Mouse (Mus musculus) neural tube, embryonic 13.5 days (tissue): ENCODE data around the gene Gatb. TPM values are rescaled to one million over a fixed set of nuclear protein-coding genes. Genes with fewer than 3 reads are reported as not detected.
A peak's percentile ranks its signal among the peaks of the same experiment; 100 is the strongest.

Experiments used
- ATAC-seq: fragments of 200-750 bp; cut with Nextera tagmentation; 2 replicates; pipeline ENCODE4 v1.8.0; 2017; ENCODE audit warnings: low read depth, mild to moderate bottlenecking, moderate TSS enrichment, moderate library complexity
- H3K27ac ChIP-seq: fragments of 300-500 bp; sonication (generic); replicated peaks from 2 replicates; pipeline ENCODE4 v1.5.1; 2015; ENCODE audit warnings: moderate library complexity, mild to moderate bottlenecking, inconsistent platforms
- H3K27me3 ChIP-seq: fragments of 300-500 bp; sonication (generic); 2 replicates; pipeline ENCODE4 v1.6.1; 2015; ENCODE audit warnings: mild to moderate bottlenecking, inconsistent platforms
- H3K36me3 ChIP-seq: fragments of 300-500 bp; sonication (generic); 2 replicates; pipeline ENCODE4 v1.6.1; 2015; ENCODE audit warnings: mild to moderate bottlenecking, inconsistent platforms
- H3K4me1 ChIP-seq: fragments of 300-500 bp; sonication (generic); replicated peaks from 2 replicates; pipeline ENCODE4 v1.6.1; 2015; ENCODE audit warnings: inconsistent platforms
- H3K4me2 ChIP-seq: fragments of 300-500 bp; sonication (generic); 2 replicates; pipeline ENCODE4 v1.6.1; 2015; ENCODE audit warnings: inconsistent platforms, mild to moderate bottlenecking, moderate library complexity
- H3K4me3 ChIP-seq: fragments of 300-500 bp; sonication (generic); 2 replicates; pipeline ENCODE4 v1.5.1; 2015; ENCODE audit warnings: mild to moderate bottlenecking, inconsistent platforms
- H3K9ac ChIP-seq: fragments of 300-500 bp; sonication (generic); 2 replicates; pipeline ENCODE4 v1.6.1; 2015; ENCODE audit warnings: moderate library complexity, mild to moderate bottlenecking, inconsistent platforms
- H3K9me3 ChIP-seq: fragments of 300-500 bp; sonication (generic); 2 replicates; pipeline ENCODE4 v1.6.1; 2016; ENCODE audit warnings: inconsistent platforms
- WGBS: fragments of 180-500 bp; shearing (Covaris S2); methylation state at CpG from one replicate; pipeline ENCODE4 v1.1.7; 2015; 5-methylcytosine and 5-hydroxymethylcytosine counted together
- polyA plus RNA-seq: library from polyadenylated mRNA; unstranded; fragments of >200 nt; fragmentation: Nextera tagmentation; extraction: Ambion mirVana; gene quantifications from 2 replicates; pipeline ENCODE4 v1.2.1, GENCODE M21; 2015

Gene Gatb
- polyA plus RNA-seq, 1 experiment from 2014 or later, result 19.9 TPM

DNA sequence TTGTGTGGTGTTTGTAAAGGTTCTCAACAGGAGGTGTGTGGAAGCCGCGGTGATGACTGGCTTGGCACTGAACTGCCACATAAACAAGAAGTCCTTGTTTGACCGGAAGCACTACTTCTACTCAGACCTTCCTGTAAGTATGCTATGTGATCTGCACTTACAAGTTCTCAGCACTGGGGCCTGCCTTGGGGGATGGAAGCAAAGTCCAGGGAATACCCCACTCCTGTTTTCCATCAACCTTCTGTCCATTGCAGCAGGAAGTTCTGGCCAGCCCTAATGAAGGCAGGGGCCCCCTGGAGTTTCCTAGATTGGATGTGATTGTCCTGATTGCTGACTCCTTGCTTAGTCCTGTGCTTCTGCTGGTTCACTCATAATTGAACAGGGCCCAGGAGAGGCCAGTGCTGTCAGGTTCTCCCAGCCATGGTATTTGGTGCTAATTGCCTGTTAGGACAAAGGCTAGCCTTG, 28.0 kb downstream of the Gatb start:
- H3K27ac ChIP-seq, result peak overlapping the region; percentile 42; the same call in 1 of the 2 replicates
- H3K4me1 ChIP-seq, result peaks cover 42% of the 10 kb centered on the region
- H3K4me3 ChIP-seq, result no peak overlapping the region
- H3K27me3 ChIP-seq, result no peaks in the 10 kb centered on the region
- no peak overlapping the region for H3K4me2 ChIP-seq
- H3K36me3 ChIP-seq, result no peaks in the 10 kb centered on the region
- no peaks in the 10 kb centered on the region for H3K9me3 ChIP-seq
- WGBS, result 58% methylated on average over 3 of the region's 3 CpGs
- H3K9ac ChIP-seq, result no peak overlapping the region
- peak; percentile 36; the same call in 1 of the 2 replicates for ATAC-seq

DNA sequence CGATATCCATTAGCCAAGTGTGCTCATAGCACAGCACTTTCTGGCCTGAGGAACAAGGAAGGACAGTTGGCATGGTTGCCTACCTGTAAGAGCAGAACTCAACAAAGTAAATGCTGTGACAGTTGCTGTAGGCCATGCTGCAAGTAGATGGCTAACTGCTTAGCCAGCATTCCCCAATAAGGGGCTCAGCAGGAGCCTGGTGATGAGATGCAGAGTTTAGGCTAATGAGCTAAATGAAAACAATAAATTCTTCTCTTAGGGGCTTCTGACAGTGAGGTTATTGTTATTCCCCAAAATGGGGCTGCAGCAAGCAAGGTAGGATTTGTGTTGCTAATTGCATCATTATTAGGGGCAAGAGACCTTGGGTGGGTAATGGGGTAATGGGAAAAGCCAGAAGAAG, 29.9 kb downstream of the Gatb start:
- ATAC-seq, result peak; percentile 66; the same call in 1 of the 2 replicates
- 76% methylated on average over 1 of the region's 1 CpGs for WGBS
- no peak overlapping the region for H3K9ac ChIP-seq
- no peaks in the 10 kb centered on the region for H3K9me3 ChIP-seq
- H3K36me3 ChIP-seq, result no peaks in the 10 kb centered on the region
- H3K4me1 ChIP-seq, result peaks cover 42% of the 10 kb centered on the region
- H3K27ac ChIP-seq, result no peak overlapping the region
- no peak overlapping the region for H3K4me2 ChIP-seq
- no peaks in the 10 kb centered on the region for H3K27me3 ChIP-seq
- no peak overlapping the region for H3K4me3 ChIP-seq

DNA sequence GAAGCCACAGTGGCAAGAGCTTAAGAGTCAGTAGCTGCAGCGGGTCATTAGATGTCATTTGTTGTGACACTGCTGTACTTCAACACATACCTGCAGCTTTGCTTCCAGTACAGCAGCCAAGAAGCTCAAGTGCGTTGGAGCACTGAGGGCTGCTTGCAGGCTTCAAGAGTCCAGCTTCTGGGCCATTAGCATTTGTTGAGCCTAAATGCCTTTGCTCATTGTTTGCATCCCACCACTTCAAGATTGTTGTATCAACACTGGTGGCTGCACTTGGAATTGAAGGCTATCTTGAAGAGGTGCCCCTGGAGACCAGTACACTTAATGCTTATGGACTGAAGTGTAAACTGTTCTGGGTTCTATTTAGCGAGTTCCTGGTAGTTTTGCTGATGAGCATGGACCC, 33.0 kb downstream of the Gatb start:
- ATAC-seq, result no peak
- Histone ChIP-seq H3K4me1 (peaks cover 21% of the 10 kb centered on the region), H3K9me3 (no peaks in the 10 kb centered on the region), H3K27ac (no peak overlapping the region), H3K36me3 (no peaks in the 10 kb centered on the region), H3K4me2 (no peak overlapping the region), H3K9ac (no peak overlapping the region), H3K4me3 (no peak overlapping the region), H3K27me3 (no peaks in the 10 kb centered on the region)
- WGBS, result 93% methylated on average over 3 of the region's 3 CpGs

DNA sequence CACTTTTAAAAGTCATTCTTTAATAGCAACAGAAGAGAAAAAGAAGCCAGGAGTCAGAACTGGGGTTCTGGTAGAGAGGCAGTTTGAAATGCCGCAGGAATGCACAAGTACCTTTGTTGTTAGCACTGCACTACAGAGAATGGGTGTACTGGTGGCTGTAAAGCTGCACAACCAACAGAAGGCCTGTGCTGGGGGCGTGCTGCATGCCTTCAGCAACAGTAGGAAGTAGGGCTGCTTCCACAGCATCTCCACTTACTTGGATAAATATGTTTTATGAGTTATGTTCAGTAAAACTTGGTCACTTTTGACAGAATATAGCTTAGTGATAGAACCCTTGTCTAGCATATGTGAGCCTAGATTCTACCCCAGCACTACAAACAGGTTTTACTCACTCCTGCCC, 33.8 kb downstream of the Gatb start:
- no peak for ATAC-seq
- Histone ChIP-seq H3K27me3 (no peaks in the 10 kb centered on the region), H3K27ac (no peak overlapping the region), H3K9ac (no peak overlapping the region), H3K36me3 (no peaks in the 10 kb centered on the region), H3K4me1 (peaks cover 13% of the 10 kb centered on the region), H3K4me3 (no peak overlapping the region), H3K9me3 (no peaks in the 10 kb centered on the region), H3K4me2 (no peak overlapping the region)
- 85% methylated on average over 2 of the region's 2 CpGs for WGBS

DNA sequence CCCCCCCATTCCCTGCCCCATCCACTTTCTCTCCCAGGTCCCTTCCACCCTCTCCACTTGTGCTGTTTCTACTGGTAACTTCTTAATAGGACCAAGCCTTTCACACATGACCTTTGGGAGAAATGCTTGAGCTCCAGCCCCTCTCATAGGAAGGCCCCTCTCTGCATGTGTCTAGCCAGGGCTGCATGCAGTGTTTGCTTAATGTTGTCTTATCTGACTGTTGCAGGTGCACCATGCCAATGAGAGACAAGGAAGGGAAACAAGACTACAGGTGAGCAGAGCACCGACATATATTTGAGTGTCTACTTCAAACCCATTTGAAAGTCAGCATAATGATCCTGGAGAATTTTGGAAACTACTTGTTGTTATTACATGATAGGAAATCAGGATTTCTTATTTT, 42.5 kb downstream of the Gatb start:
- Histone ChIP-seq H3K36me3 (peaks cover 24% of the 10 kb centered on the region), H3K27ac (no peak overlapping the region), H3K9ac (no peak overlapping the region), H3K27me3 (no peaks in the 10 kb centered on the region), H3K4me3 (no peak overlapping the region), H3K4me1 (no peaks in the 10 kb centered on the region), H3K9me3 (no peaks in the 10 kb centered on the region), H3K4me2 (no peak overlapping the region)
- 98% methylated on average over 1 of the region's 1 CpGs for WGBS
- ATAC-seq, result no peak

DNA sequence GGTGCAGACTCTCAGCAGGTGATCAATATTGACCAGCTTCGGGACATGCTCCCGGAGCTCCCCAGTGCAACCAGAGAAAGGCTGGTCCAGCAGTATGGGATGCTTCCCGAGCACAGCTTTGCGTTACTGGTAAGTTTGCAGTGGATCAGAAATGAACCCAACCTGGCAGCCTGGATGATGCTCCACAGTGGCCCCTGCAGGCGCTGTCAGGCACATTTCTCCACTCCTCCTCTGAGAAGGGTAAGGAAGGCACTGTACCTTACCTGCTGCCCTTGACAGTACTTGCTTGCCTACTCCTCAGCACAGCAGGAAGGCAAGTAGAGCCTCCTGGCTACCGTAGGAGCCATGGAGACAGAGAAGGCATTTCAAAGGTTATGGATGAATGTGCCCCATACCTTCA, 45.0 kb downstream of the Gatb start:
- 85% methylated on average over 6 of the region's 6 CpGs for WGBS
- no peak for ATAC-seq
- H3K4me1 ChIP-seq, result no peaks in the 10 kb centered on the region

DNA sequence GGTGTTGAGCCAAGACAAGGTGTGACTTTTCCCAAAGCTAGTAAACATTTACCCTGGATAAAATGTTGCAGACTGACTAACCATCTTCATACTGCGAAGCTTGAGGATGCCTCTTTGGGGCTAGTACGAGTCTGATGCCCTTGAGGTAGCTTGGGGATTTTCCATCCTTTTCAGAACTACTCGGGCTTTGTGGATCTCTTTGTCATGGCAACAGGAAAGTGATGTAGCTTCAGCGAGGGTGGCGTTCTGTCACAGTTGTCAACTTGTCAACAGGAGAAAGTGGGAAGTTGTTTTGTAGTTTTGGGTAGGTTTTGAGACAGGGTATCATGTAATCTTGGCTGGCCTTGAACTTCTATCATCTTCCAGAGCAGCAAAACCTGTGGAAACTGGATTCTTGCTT, 45.4 kb downstream of the Gatb start:
- no peak for ATAC-seq
- H3K27ac ChIP-seq, result no peak overlapping the region
- no peaks in the 10 kb centered on the region for H3K27me3 ChIP-seq
- peaks cover 29% of the 10 kb centered on the region for H3K36me3 ChIP-seq
- no peak overlapping the region for H3K4me2 ChIP-seq
- H3K9me3 ChIP-seq, result no peaks in the 10 kb centered on the region
- no peak overlapping the region for H3K4me3 ChIP-seq
- H3K9ac ChIP-seq, result no peak overlapping the region
- 90% methylated on average over 5 of the region's 5 CpGs for WGBS
- no peaks in the 10 kb centered on the region for H3K4me1 ChIP-seq

More for the DNA sequence above, 45.0 kb downstream of the Gatb start:
- Histone ChIP-seq H3K4me3 (no peak overlapping the region), H3K9me3 (no peaks in the 10 kb centered on the region), H3K27me3 (no peaks in the 10 kb centered on the region), H3K4me2 (no peak overlapping the region), H3K36me3 (peaks cover 29% of the 10 kb centered on the region), H3K9ac (no peak overlapping the region), H3K27ac (no peak overlapping the region)

DNA sequence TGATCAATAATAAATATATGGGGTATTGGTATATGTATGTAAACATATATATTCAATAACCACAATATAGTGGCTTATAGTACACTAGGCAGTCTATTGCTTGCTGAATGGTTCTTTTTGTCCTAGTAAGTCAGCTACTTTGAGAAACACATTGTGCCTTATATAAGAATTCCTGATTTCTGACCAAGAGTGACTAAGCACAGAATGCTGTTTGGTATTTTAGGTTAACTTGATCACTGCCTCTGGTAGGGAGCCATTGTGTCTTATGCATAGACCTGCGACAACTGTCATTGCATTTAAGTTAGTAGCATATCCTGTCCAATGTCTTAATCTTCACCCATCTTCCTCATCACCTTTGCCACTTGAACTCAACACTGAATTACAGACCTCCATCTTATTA, 45.8 kb downstream of the Gatb start:
- no peak overlapping the region for H3K4me3 ChIP-seq
- H3K9me3 ChIP-seq, result no peaks in the 10 kb centered on the region
- 100% methylated on average over 1 of the region's 1 CpGs for WGBS
- H3K27ac ChIP-seq, result no peak overlapping the region
- no peaks in the 10 kb centered on the region for H3K27me3 ChIP-seq
- H3K4me1 ChIP-seq, result no peaks in the 10 kb centered on the region
- no peak overlapping the region for H3K9ac ChIP-seq
- H3K36me3 ChIP-seq, result peaks cover 29% of the 10 kb centered on the region
- H3K4me2 ChIP-seq, result no peak overlapping the region
- no peak for ATAC-seq

DNA sequence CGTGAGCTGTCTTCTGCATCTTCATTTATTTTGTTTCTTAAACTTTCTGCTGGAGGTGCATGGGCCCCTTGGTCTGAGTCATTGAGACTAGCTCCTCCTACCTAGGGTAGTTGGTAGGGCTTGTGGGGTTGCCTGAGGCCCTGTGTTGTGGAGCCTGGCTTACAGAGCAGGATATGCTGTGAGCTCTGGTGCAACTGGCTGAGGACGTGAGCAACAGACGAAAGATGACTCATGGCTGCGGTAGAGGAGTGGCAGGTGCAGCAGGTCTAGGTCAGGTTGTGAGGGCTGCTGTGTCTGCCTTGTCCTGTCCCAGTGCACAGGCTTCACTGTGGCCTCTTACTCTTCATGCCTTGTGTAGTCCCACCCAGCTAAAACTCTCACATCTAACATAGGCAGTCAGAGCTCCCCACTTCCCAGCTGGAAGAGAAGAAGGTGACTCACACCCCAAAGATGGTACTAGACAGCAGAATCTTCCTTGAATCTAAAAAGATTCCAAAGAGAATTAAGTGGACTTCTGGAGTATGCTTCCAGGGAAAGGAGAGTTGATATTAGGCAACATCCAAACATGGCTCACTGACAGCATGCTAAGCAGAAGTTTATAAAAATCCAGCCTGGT, 56.1 kb downstream of the Gatb start:
- 98% methylated on average over 4 of the region's 4 CpGs for WGBS
- no peak overlapping the region for H3K27ac ChIP-seq
- H3K4me2 ChIP-seq, result no peak overlapping the region
- H3K36me3 ChIP-seq, result no peaks in the 10 kb centered on the region
- H3K9me3 ChIP-seq, result no peaks in the 10 kb centered on the region
- no peak for ATAC-seq
- no peak overlapping the region for H3K9ac ChIP-seq
- H3K4me3 ChIP-seq, result no peak overlapping the region
- no peaks in the 10 kb centered on the region for H3K4me1 ChIP-seq
- no peaks in the 10 kb centered on the region for H3K27me3 ChIP-seq

DNA sequence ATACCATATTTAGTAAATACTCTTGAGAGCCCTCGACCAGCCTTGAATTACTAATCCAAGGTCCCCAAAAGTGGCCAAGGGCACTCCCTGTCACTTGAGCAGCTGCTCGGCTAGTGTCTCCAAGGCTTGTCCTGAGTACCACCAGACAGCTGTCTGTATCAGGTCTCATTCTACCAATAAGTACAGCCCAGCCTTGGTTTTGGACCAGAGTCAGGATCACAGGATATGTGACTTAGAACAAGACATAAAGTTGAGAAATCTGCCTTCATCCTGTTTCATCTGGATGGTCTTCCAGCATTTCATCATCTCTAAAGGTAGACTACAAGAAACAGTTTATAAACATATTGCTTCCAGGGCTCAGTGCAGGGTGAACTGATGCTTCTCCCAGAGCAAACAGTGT, 59.8 kb downstream of the Gatb start:
- Histone ChIP-seq H3K36me3 (no peaks in the 10 kb centered on the region), H3K4me1 (no peaks in the 10 kb centered on the region), H3K4me2 (no peak overlapping the region), H3K4me3 (no peak overlapping the region), H3K27ac (no peak overlapping the region), H3K27me3 (no peaks in the 10 kb centered on the region), H3K9ac (no peak overlapping the region), H3K9me3 (no peaks in the 10 kb centered on the region)
- no peak for ATAC-seq
- WGBS, result 94% methylated on average over 2 of the region's 2 CpGs

DNA sequence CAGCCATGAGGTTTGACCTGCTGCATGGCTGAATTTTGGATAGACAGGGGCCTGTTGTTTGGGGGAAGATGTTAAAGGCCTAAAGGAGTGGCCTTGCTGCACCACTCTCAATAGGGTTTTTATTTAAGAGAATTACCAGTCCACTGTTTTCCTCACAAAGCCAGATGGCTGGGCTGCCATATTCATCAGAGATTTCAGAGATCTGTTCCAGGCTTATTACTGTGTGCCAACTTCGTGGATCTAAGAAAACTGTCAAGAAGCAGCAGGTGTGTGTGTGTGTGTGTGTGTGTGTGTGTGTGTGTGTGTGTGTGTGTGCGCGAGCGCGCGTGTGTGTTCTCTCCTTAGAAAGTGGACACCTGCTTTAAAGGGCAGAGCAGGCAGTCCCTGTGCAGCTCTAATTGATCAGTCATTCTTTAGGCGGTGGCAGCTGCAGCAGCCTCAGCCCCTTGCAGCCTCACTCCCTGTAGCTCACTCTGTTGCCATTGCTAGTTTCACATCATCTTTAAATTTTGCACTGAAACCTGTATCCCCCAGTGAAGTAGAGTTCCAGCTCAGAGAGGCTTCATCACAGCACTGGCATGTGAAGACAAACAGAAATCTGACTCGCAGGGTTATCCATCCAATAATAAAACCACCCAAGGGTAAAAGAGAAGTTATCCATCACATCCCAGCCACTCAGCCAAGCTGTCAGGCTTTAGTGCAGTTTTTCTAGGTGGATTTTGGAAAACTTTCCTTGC, 60.6 kb downstream of the Gatb start:
- no peak for ATAC-seq
- Histone ChIP-seq H3K27ac (no peak overlapping the region), H3K27me3 (no peaks in the 10 kb centered on the region), H3K36me3 (no peaks in the 10 kb centered on the region), H3K9me3 (no peaks in the 10 kb centered on the region), H3K9ac (no peak overlapping the region), H3K4me1 (no peaks in the 10 kb centered on the region), H3K4me3 (no peak overlapping the region), H3K4me2 (no peak overlapping the region)
- WGBS, result 70% methylated on average over 8 of the region's 8 CpGs

DNA sequence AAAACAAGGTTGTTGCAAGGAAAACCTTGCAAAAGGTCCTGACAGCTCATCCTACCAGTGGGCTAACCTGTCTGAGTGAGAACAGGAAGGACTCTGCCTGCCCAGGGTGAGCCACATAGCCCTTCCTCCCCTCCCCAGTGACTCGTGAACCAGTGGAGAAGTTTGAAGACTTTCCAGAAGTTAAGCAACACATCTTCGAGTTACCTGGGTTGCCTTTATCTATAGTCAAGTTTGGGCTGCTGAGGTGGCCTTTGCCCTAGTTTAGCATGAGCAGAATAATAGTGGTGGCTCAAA, 61.2 kb downstream of the Gatb start:
- H3K4me1 ChIP-seq, result no peaks in the 10 kb centered on the region
- no peak overlapping the region for H3K4me2 ChIP-seq
- H3K27me3 ChIP-seq, result no peaks in the 10 kb centered on the region
- H3K9ac ChIP-seq, result no peak overlapping the region
- H3K27ac ChIP-seq, result no peak overlapping the region
- H3K4me3 ChIP-seq, result no peak overlapping the region
- no peaks in the 10 kb centered on the region for H3K36me3 ChIP-seq
- ATAC-seq, result no peak
- no peaks in the 10 kb centered on the region for H3K9me3 ChIP-seq
- 72% methylated on average over 2 of the region's 2 CpGs for WGBS

DNA sequence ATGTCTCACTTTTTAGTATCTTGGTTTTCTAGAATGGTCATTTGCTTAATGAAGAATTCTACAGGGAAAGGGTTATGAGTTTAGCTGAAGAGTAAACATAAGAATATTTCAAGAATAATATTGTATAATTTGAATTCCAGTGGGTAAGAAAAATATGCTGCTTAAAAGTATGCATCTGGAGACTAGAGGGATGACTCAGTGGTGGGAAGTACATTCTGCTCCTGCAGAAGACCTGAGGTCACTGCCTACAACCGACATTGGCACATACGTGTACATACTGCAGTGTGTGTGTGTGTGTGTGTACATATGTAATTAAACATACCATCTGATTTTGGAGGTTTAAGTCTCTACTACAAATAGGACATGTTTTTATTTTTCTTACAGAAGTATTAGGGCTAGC, 61.7 kb downstream of the Gatb start:
- ATAC-seq, result no peak
- no peak overlapping the region for H3K27ac ChIP-seq
- no peak overlapping the region for H3K4me2 ChIP-seq
- H3K4me1 ChIP-seq, result no peaks in the 10 kb centered on the region
- H3K9me3 ChIP-seq, result no peaks in the 10 kb centered on the region
- H3K36me3 ChIP-seq, result no peaks in the 10 kb centered on the region
- WGBS, result 92% methylated on average over 2 of the region's 2 CpGs
- no peak overlapping the region for H3K4me3 ChIP-seq
- H3K27me3 ChIP-seq, result no peaks in the 10 kb centered on the region
- H3K9ac ChIP-seq, result no peak overlapping the region
